Mouse (Mus musculus): ENCODE data around the gene Dusp16. TPM values are rescaled to one million over a fixed set of nuclear protein-coding genes. Genes with fewer than 3 reads are reported as not detected.
A peak's percentile ranks its signal among the peaks of the same experiment; 100 is the strongest.

Gene Dusp16
- polyA plus RNA-seq, 2 experiments, result 3.7 to 4.1 TPM

DNA sequence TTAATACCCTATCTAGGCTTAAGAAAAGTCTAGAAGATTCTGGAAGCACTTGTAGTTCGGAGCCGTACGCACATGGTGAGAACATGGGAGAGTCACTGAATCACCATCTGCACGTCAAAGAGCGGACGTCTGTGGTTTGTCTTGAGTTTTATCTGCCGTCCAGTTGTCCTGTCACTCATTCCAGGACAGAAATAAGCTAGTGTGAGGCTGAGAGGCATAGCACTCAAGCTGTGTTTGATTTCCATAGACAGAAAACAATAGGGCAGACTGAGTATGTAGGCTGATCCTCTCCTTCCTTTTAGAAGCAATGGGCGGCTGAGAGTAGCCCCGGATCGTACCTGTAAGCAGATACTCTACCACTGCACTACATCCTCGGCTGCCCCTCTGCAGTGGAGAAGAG, 38.6 kb downstream of the Dusp16 start:
- H3K4me2 ChIP-seq (ENCODE audit: low read depth), result no peak overlapping the region
- ATAC-seq (ENCODE audit: insufficient read depth), result peak; percentile 52; the same call in 1 of the 2 replicates
- no peaks in the 10 kb centered on the region; the same call in 1 of the 2 replicates for H3K36me3 ChIP-seq (replicated peaks; ENCODE audit: control insufficient read depth, insufficient read depth, low read depth)
- 57% methylated on average over 11 of the region's 11 CpGs for WGBS (ENCODE audit: insufficient replicate concordance)
- H3K27ac ChIP-seq, result no peak overlapping the region
- no peak overlapping the region for H3K9ac ChIP-seq (replicated peaks)
- TF ChIP-seq EP300 (IDR thresholded peaks at IDR 0.05; ENCODE audit: low read depth), result no peak
- no peak for TF ChIP-seq CTCF (IDR thresholded peaks at IDR 0.05; ENCODE audit: low read depth)
- DNase-seq (ENCODE audit: low read depth in 3 of 3, low spot score in 3 of 3), result no peak
- no peak overlapping the region for H3K4me3 ChIP-seq (ENCODE audit: insufficient read depth in 1 of 2, low read depth in 2 of 2, low read length in 2 of 2)
- no peaks in the 10 kb centered on the region for H3K27me3 ChIP-seq (ENCODE audit: control insufficient read depth, insufficient read depth, low read length)
- H3K4me1 ChIP-seq (replicated peaks; ENCODE audit: control insufficient read depth in 2 of 2, insufficient read depth in 2 of 2, low read length in 1 of 2), result peaks cover 3 to 12% of the 10 kb centered on the region in 2 experiments; a peak in 3 of 4 replicates
- H3K9me3 ChIP-seq (ENCODE audit: control insufficient read depth, low read length), result no peaks in the 10 kb centered on the region

DNA sequence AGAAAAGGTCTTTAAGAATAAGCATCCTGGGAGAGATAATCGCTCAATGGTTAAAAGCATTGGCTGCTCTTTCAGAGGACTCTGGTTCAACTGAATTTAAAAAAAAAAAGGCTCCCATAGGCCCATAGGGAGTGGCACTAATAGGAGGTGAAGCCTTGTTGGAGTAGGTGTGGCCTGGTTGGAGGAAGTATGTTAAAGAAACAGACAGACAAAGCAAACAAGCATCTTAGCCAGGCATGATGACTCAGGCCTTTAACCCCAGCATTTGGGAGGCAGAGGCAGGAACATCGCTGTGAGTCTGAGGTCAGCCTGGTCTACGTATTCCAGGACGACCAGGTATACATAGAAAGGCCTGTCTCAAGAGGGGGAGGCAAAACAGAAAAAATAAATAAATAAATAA, 39.0 kb downstream of the Dusp16 start:
- H3K4me2 ChIP-seq (ENCODE audit: low read depth), result no peak overlapping the region
- DNase-seq (ENCODE audit: low read depth in 3 of 3, low spot score in 3 of 3), result peak in 2 of 3 experiments; percentile 28 to 53
- H3K4me1 ChIP-seq (replicated peaks; ENCODE audit: control insufficient read depth in 2 of 2, insufficient read depth in 2 of 2, low read length in 1 of 2), result peaks cover 3 to 12% of the 10 kb centered on the region in 2 experiments; a peak in 3 of 4 replicates
- 63% methylated on average over 4 of the region's 4 CpGs for WGBS (ENCODE audit: insufficient replicate concordance)
- TF ChIP-seq EP300 (IDR thresholded peaks at IDR 0.05; ENCODE audit: low read depth), result no peak
- TF ChIP-seq CTCF (IDR thresholded peaks at IDR 0.05; ENCODE audit: low read depth), result no peak
- H3K27me3 ChIP-seq (ENCODE audit: control insufficient read depth, insufficient read depth, low read length), result no peaks in the 10 kb centered on the region
- H3K4me3 ChIP-seq (ENCODE audit: insufficient read depth in 1 of 2, low read depth in 2 of 2, low read length in 2 of 2), result no peak overlapping the region
- H3K27ac ChIP-seq, result no peak overlapping the region
- H3K9ac ChIP-seq (replicated peaks), result no peak overlapping the region
- no peaks in the 10 kb centered on the region for H3K9me3 ChIP-seq (ENCODE audit: control insufficient read depth, low read length)
- no peaks in the 10 kb centered on the region; the same call in 1 of the 2 replicates for H3K36me3 ChIP-seq (replicated peaks; ENCODE audit: control insufficient read depth, insufficient read depth, low read depth)
- peak; percentile 71 for ATAC-seq (ENCODE audit: insufficient read depth)

DNA sequence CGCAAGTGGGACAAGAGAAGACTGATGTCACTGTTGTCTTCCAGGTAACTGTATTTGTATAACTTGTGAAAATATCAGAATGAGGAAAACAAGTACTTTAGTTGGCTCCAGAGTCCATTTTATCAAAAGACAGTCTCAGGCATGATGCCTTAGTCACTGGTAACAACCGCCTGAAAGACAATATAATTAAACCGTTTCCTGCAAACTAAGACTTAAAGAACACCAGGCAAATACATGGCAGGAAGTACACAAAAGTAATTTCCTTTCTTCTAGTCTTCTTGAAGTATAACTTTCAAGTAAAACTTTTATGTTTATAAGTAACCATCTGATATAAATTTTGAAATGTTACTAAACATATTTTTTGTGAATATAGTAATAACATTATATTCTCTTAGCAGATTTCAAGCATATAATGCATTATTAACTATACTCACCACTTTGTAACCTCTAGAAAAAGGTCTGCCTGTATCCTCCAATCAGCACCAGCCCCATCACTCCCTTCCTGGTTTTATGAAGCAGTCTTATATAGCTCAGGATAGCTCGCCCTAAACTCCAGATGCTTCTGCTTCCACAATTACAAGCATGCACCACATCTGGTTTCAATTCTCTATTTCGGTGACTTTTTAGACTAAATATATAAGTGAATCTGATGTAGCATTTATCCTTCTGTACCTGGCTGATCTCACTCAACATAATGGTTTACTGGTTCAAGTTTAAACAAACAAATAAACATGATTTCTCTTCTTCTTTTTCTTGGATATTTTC, 40.4 kb downstream of the Dusp16 start:
- TF ChIP-seq EP300 (IDR thresholded peaks at IDR 0.05; ENCODE audit: low read depth), result no peak
- TF ChIP-seq CTCF (IDR thresholded peaks at IDR 0.05; ENCODE audit: low read depth), result no peak
- Histone ChIP-seq H3K27me3 (ENCODE audit: control insufficient read depth, insufficient read depth, low read length) (no peaks in the 10 kb centered on the region), H3K4me2 (ENCODE audit: low read depth) (no peak overlapping the region), H3K36me3 (replicated peaks; ENCODE audit: control insufficient read depth, insufficient read depth, low read depth) (no peaks in the 10 kb centered on the region; the same call in 1 of the 2 replicates), H3K9me3 (ENCODE audit: control insufficient read depth, low read length) (no peaks in the 10 kb centered on the region), H3K27ac (no peak overlapping the region), H3K9ac (replicated peaks) (no peak overlapping the region), H3K4me1 (replicated peaks; ENCODE audit: control insufficient read depth in 2 of 2, insufficient read depth in 2 of 2, low read length in 1 of 2) (peaks cover 3 to 12% of the 10 kb centered on the region in 2 experiments; a peak in 3 of 4 replicates), H3K4me3 (ENCODE audit: insufficient read depth in 1 of 2, low read depth in 2 of 2, low read length in 2 of 2) (no peak overlapping the region)
- ATAC-seq (ENCODE audit: insufficient read depth), result no peak
- WGBS (ENCODE audit: insufficient replicate concordance), result 75% methylated on average over 5 of the region's 5 CpGs
- DNase-seq (ENCODE audit: low read depth in 3 of 3, low spot score in 3 of 3), result no peak

DNA sequence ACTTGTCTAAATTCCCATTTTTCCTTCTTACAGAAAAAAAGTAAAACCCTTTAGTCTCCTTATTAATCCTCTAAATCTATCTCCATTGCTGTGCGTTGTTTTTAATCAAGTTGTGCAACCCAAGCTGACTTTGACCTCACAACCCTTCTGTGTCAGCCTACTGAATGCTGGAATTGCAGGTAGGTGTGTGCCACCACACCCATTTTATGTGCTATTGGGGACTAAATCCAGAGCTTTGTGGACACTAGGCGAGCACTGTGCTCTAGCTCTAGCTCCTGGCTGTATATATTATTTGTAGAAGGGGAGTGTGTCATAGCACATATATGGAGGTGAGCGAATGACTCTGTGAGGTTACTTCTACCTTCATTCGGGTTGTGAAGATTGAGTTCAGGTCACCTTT, 41.3 kb downstream of the Dusp16 start:
- ATAC-seq (ENCODE audit: insufficient read depth), result no peak
- TF ChIP-seq EP300 (IDR thresholded peaks at IDR 0.05; ENCODE audit: low read depth) (no peak), CTCF (IDR thresholded peaks at IDR 0.05; ENCODE audit: low read depth) (no peak)
- H3K27ac ChIP-seq, result no peak overlapping the region

DNA sequence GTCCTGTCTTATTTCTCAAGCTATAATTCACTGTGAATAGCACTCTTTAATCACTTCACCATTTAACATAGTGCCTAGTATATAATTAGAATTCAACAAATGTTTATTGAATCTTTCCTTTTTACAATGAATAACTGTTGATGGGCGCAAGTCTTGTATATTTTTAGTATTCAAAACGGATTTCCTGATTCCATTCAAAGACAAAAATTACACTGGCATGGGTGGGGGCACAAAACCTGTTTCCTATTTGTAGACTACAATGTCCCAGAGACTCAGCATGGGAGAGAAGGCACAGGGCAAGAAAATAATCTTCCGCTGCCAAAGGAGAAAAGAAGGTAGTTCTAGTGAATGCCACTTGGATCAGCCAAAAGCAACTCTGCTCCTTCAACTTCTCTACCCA, 44.3 kb downstream of the Dusp16 start:
- Histone ChIP-seq H3K4me1 (replicated peaks; ENCODE audit: control insufficient read depth in 2 of 2, insufficient read depth in 2 of 2, low read length in 1 of 2) (0 out of 4 replicates have a peak, but pooled peaks cover 0 to 3% of the 10 kb centered on the region in 2 experiments), H3K9me3 (ENCODE audit: control insufficient read depth, low read length) (no peaks in the 10 kb centered on the region), H3K4me2 (ENCODE audit: low read depth) (no peak overlapping the region), H3K4me3 (ENCODE audit: insufficient read depth in 1 of 2, low read depth in 2 of 2, low read length in 2 of 2) (no peak overlapping the region), H3K27me3 (ENCODE audit: control insufficient read depth, insufficient read depth, low read length) (no peaks in the 10 kb centered on the region), H3K27ac (no peak overlapping the region), H3K36me3 (replicated peaks; ENCODE audit: control insufficient read depth, insufficient read depth, low read depth) (no peaks in the 10 kb centered on the region), H3K9ac (replicated peaks) (no peak overlapping the region)
- TF ChIP-seq CTCF (IDR thresholded peaks at IDR 0.05; ENCODE audit: low read depth) (no peak), EP300 (IDR thresholded peaks at IDR 0.05; ENCODE audit: low read depth) (no peak)
- DNase-seq (ENCODE audit: low read depth in 3 of 3, low spot score in 3 of 3) (no peak), ATAC-seq (ENCODE audit: insufficient read depth) (no peak)
- 80% methylated on average over 3 of the region's 3 CpGs for WGBS (ENCODE audit: insufficient replicate concordance)

More for the DNA sequence above, 41.3 kb downstream of the Dusp16 start:
- DNase-seq (ENCODE audit: low read depth in 3 of 3, low spot score in 3 of 3), result no peak
- WGBS (ENCODE audit: insufficient replicate concordance), result 83% methylated on average over 4 of the region's 4 CpGs
- Histone ChIP-seq H3K36me3 (replicated peaks; ENCODE audit: control insufficient read depth, insufficient read depth, low read depth) (no peaks in the 10 kb centered on the region; the same call in 1 of the 2 replicates), H3K4me1 (replicated peaks; ENCODE audit: control insufficient read depth in 2 of 2, insufficient read depth in 2 of 2, low read length in 1 of 2) (peaks cover 3 to 12% of the 10 kb centered on the region in 2 experiments; a peak in 3 of 4 replicates), H3K4me3 (ENCODE audit: insufficient read depth in 1 of 2, low read depth in 2 of 2, low read length in 2 of 2) (no peak overlapping the region), H3K9ac (replicated peaks) (no peak overlapping the region), H3K4me2 (ENCODE audit: low read depth) (no peak overlapping the region), H3K9me3 (ENCODE audit: control insufficient read depth, low read length) (no peaks in the 10 kb centered on the region), H3K27me3 (ENCODE audit: control insufficient read depth, insufficient read depth, low read length) (no peaks in the 10 kb centered on the region)
